Mouse (Mus musculus) macrophage (primary cell): Measurements from ENCODE around the gene Ccdc28b. TPM values are rescaled to one million over a fixed set of nuclear protein-coding genes. Genes with fewer than 3 reads are reported as not detected.

Experiments used
- H3K27ac ChIP-seq: fragments of 350-480 bp; formaldehyde crosslinking; 2 replicates; pipeline ENCODE4 v1.9.0; 2021
- H3K36me3 ChIP-seq: fragments of 350-480 bp; formaldehyde crosslinking; 2 replicates; pipeline ENCODE4 v1.9.0; 2021; ENCODE audit errors: inconsistent target
- H3K4me3 ChIP-seq: fragments of 350-480 bp; formaldehyde crosslinking; 2 replicates; pipeline ENCODE4 v1.9.0; 2021; ENCODE audit errors: inconsistent target
- H3K79me2 ChIP-seq: fragments of 350-480 bp; formaldehyde crosslinking; 2 replicates; pipeline ENCODE4 v1.9.0; 2021; ENCODE audit errors: inconsistent target
- WGBS: methylation state at CpG from one replicate; pipeline ENCODE4 v1.1.7; 2026; ENCODE audit warnings: inconsistent platforms; ENCODE audit not compliant: missing documents; 5-methylcytosine and 5-hydroxymethylcytosine counted together
- polyA plus RNA-seq: library from polyadenylated mRNA; stranded (reverse); fragments of 250-400 nt; gene quantifications from 3 replicates; pipeline ENCODE4 v1.2.4, GENCODE M21; 2018; ENCODE audit warnings: inconsistent platforms

Gene Ccdc28b
- polyA plus RNA-seq, 1 experiment from 2014 or later: 14.1 TPM

GRCm38 (mm10) chr4:129584884-129585608, 38.7 kb downstream of the Ccdc28b start:
- H3K4me3 ChIP-seq: peak overlapping the region; percentile 41
- no peaks in the 10 kb centered on the region for H3K79me2 ChIP-seq
- peak overlapping the region; percentile 57 for H3K27ac ChIP-seq
- no peaks in the 10 kb centered on the region for H3K36me3 ChIP-seq
- 3% methylated on average over 36 of the region's 36 CpGs for WGBS

- peak overlapping the region; percentile 41 for H3K4me3 ChIP-seq
- 83% methylated on average over 1 of the region's 1 CpGs for WGBS
Measured at GRCm38 (mm10) chr4:129584370-129584769, 39.4 kb downstream of the Ccdc28b start.

GRCm38 (mm10) chr4:129582251-129582650, 41.5 kb downstream of the Ccdc28b start:
- Histone ChIP-seq H3K4me3 (no peak overlapping the region), H3K27ac (no peak overlapping the region), H3K36me3 (no peaks in the 10 kb centered on the region), H3K79me2 (no peaks in the 10 kb centered on the region)
- 94% methylated on average over 1 of the region's 1 CpGs for WGBS

More at GRCm38 (mm10) chr4:129584370-129584769, 39.4 kb downstream of the Ccdc28b start:
- Histone ChIP-seq H3K79me2 (no peaks in the 10 kb centered on the region), H3K36me3 (no peaks in the 10 kb centered on the region), H3K27ac (peak overlapping the region; percentile 57)

DNA sequence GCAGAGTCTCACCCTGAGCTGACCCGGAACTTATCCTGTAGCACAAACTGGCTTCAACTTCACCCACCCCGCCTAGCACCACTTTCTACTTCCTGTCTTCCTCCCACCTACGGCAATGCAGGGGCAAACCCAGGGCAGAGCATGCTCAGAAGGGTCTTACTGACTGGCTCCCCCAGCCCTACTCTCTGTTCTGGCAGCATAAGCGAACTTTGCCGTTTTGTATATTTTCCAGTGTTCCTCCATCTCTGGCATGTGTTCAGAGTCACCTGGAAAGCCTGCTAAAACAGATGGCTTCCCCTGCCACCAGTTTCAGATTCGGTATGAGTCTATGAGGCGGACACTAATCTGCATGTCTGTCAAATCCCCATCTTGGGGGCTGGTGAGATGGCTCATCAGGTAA, 43.4 kb downstream of the Ccdc28b start:
- Histone ChIP-seq H3K79me2 (no peaks in the 10 kb centered on the region), H3K36me3 (no peaks in the 10 kb centered on the region), H3K4me3 (no peak overlapping the region), H3K27ac (no peak overlapping the region)
- 57% methylated on average over 7 of the region's 7 CpGs for WGBS

DNA sequence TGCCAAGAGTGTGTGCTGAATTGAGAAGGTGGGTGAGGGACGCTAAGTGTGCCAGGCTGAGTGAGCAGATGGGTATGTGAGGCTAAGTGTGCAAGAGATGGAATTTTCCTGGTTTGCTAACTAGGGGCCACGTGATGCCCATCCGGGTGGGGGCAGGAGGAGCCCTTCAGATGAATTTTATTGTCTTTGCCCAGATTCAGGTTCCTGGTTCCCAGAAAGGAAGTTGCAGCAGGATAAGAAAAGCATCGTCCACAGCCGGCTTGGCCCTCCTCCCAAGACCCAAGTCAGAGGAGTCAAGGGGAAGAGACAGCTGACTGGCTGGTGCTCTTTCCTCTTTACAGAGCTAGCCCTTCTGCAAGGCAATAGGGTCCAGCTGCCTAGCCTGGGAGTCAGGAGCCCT, 45.3 kb downstream of the Ccdc28b start, which contains the start of gene Fam167b:
Gene Fam167b (minus strand): TSS at position 84 of the 400 bp plus-strand sequence.
- 49% methylated on average over 5 of the region's 5 CpGs for WGBS
- Histone ChIP-seq H3K4me3 (no peak within 1 kb of the TSS), H3K36me3 (no peaks in the 10 kb centered on the region), H3K79me2 (no peaks in the 10 kb centered on the region), H3K27ac (no peak within 1 kb of the TSS)

- WGBS: 89% methylated on average over 7 of the region's 7 CpGs
- Histone ChIP-seq H3K27ac (no peak overlapping the region), H3K36me3 (no peaks in the 10 kb centered on the region), H3K79me2 (no peaks in the 10 kb centered on the region), H3K4me3 (no peak overlapping the region)
Measured at GRCm38 (mm10) chr4:129577688-129578087, 46.1 kb downstream of the Ccdc28b start.

DNA sequence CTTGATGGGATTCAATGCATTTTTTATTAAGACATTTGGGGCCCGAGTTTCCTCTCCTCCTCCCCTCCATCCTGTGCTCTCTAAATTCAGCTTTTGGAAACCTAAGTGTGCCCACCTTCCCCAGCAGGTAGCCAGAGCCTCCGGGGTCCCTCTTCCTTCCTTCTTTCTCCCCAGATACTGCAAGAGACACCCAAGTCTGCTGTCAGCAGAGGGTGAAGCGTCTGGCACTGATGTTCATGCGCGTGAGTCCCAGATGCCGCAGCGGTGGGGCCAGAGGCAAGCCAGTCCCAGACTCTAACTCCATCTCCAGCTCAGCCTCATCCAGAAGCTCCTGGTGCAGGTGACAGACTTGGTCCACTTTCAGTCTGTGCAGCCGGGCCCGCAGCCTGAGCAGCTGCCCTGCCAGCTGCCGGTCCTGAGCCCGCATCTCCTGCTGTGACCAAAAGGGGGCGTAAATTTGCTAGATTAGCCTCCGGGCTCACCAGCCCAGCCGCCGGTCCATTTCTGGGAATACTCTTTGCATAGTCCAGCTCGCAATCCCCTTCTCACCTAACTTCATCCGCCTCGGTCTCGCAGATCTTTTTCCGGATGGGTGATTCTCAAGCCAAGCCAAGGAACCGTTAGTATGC, 46.8 kb downstream of the Ccdc28b start:
- 33% methylated on average over 21 of the region's 21 CpGs for WGBS
- Histone ChIP-seq H3K4me3 (no peak overlapping the region), H3K36me3 (no peaks in the 10 kb centered on the region), H3K79me2 (no peaks in the 10 kb centered on the region), H3K27ac (no peak overlapping the region)

GRCm38 (mm10) chr4:129575171-129575844, 48.4 kb downstream of the Ccdc28b start:
- 10% methylated on average over 7 of the region's 8 CpGs for WGBS
- no peaks in the 10 kb centered on the region for H3K36me3 ChIP-seq
- H3K4me3 ChIP-seq: no peak overlapping the region
- H3K79me2 ChIP-seq: no peaks in the 10 kb centered on the region
- H3K27ac ChIP-seq: no peak overlapping the region

DNA sequence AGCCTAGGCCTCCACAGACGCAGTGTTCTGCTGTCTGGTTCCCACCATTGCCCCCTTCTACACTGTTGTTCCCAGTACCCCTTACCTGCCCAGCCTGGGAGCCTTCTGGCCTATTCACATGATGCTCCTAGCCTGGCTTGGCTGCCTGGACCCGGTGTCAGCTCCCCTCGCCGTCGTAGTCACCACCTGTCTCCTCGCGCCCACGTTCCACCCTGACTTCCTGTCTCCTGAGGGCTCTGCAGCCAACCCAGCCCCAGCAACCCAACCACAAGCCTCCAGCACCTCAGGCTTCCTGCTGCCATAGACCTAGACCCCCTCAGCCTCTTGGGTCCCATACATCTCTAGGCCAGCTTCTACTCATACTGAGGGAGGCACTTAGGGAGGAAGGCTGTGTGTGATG, 50.3 kb downstream of the Ccdc28b start, which contains the start of gene Lck:
Gene Lck (minus strand): TSS at position 212 of the 400 bp plus-strand sequence.
- 43% methylated on average over 8 of the region's 8 CpGs for WGBS
- Histone ChIP-seq H3K79me2 (no peaks in the 10 kb centered on the region), H3K4me3 (no peak within 1 kb of the TSS), H3K27ac (no peak within 1 kb of the TSS), H3K36me3 (no peaks in the 10 kb centered on the region)

DNA sequence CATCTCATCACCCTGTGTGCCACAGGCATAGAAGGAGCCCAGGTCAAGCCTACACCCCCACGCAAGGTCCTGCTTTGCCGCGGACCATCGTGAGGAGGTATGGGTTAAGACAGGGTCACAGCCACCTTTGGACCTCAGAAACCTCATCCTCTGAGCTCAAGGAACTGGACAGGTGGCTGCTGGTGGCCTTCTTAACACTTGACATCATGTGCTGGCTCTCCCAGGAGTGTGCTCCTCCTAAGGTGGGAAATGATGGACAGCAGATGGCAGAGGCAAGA, 50.7 kb downstream of the Ccdc28b start:
- Histone ChIP-seq H3K27ac (no peak overlapping the region), H3K4me3 (no peak overlapping the region), H3K36me3 (no peaks in the 10 kb centered on the region), H3K79me2 (no peaks in the 10 kb centered on the region)
- 97% methylated on average over 4 of the region's 4 CpGs for WGBS

DNA sequence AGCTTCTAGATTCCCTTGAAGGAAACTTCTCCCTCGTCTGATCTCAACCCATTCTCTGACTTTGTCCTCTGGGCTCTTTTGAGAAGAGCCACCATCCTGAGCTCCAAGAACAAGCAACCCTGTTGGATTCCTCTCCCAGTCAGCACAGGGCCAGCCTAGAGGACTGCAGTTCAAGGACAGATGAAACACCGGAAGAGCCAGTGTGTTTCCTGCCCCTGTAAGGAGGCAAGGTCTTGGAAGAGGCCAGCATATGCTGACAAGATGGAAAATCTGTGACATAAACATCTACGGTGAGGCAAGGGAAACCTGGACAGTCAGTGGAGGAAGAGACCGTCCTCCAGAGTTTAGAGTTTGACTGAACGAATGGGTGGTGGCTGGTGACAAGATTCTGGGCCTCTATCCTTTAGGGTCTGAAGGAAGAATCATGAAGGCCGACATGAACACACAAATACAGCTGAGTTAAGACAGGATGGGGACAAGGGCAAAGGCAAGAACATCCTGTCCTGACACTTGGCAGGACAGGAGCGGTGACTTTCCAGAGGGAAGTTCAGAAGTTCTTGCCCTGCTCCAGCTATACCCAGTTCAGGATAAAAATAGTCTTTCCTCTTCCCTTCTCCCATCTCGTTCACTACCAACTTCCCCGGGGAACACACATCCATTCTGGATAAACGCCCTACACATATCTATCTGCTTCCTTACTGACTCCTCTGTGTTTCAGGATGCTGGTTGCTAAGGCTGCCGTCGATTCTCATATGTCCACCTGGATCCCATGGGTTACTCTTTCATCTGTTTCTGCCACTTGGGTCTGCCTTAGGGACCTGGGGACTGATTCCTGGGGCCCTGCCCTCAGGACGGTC, 51.3 kb downstream of the Ccdc28b start:
- Histone ChIP-seq H3K79me2 (no peaks in the 10 kb centered on the region), H3K4me3 (no peak overlapping the region), H3K27ac (no peak overlapping the region), H3K36me3 (no peaks in the 10 kb centered on the region)
- 91% methylated on average over 13 of the region's 13 CpGs for WGBS

- 68% methylated on average over 8 of the region's 8 CpGs for WGBS
- Histone ChIP-seq H3K79me2 (no peaks in the 10 kb centered on the region), H3K4me3 (no peak overlapping the region), H3K27ac (no peak overlapping the region), H3K36me3 (no peaks in the 10 kb centered on the region)
Measured at GRCm38 (mm10) chr4:129571551-129572084, 52.1 kb downstream of the Ccdc28b start.

DNA sequence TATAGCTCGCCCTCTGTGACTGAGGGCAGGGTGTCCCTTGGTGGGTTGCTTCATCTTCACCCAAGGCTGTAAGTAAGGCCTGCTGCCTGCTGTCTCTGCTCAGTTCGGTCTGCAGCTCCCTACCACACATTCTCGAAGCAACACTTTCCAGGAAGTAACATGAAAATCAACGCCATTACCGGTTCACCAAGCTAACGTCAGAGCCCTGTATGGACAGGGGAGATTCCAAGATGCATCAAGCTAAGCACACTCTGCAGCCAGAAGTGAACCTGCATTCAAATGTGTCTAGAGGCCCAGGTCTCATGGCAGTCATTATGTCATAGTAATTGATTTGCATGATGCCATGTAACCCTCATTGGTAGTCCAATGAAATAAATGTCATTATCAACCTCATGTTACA, 53.7 kb downstream of the Ccdc28b start:
- Histone ChIP-seq H3K27ac (no peak overlapping the region), H3K36me3 (no peaks in the 10 kb centered on the region)
- 95% methylated on average over 6 of the region's 6 CpGs for WGBS

More for the DNA sequence above, 53.7 kb downstream of the Ccdc28b start:
- Histone ChIP-seq H3K4me3 (no peak overlapping the region), H3K79me2 (no peaks in the 10 kb centered on the region)
